Mouse (Mus musculus) embryo, embryonic 11 days (tissue): ENCODE results near the gene Traf3.

Experiments used
- DNase-seq: peaks from one replicate; pipeline ENCODE4 v3.0.0-alpha.2; 2015

Gene Traf3

DNA sequence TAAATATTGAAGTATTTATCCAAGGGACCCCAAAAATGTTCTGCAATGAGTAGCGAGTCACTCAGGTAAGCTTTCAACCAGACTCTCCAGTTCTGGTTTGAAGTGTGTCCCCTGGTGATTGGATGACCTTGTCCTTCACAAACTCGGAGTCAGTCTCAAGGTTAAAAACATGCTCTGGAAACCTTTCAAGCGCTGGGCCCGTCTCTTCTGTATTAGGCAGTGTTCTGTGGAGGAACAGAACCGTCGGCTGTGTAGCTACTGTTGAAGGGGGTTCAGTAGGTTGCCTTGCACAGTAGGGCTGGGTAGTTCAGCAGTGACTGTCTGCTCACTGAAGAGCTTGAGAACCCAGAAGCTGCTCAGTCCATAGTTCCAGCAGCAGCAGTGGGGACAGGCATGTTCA, 11.5 kb upstream of the Traf3 start:
- DNase-seq, result no peak

DNA sequence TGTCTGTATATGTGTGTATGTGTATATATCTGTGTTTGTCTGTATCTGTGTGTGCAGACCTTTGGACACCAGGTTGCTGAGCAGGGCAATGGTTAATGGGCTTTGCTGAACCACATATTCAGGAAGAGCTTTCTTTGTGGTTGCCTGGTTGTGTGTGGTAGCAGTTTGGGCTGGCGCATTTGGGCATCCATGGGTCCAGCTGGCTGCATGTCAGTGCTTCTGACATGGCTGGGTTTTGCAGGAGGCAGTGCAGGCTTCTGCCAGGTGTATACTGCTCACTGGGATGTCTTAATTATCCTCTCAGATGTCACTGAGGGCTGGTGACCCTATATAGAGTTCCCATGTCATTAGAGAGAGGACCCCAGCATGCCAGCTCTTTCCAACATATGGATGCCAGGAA, 10.4 kb upstream of the Traf3 start:
- DNase-seq, result no peak

DNA sequence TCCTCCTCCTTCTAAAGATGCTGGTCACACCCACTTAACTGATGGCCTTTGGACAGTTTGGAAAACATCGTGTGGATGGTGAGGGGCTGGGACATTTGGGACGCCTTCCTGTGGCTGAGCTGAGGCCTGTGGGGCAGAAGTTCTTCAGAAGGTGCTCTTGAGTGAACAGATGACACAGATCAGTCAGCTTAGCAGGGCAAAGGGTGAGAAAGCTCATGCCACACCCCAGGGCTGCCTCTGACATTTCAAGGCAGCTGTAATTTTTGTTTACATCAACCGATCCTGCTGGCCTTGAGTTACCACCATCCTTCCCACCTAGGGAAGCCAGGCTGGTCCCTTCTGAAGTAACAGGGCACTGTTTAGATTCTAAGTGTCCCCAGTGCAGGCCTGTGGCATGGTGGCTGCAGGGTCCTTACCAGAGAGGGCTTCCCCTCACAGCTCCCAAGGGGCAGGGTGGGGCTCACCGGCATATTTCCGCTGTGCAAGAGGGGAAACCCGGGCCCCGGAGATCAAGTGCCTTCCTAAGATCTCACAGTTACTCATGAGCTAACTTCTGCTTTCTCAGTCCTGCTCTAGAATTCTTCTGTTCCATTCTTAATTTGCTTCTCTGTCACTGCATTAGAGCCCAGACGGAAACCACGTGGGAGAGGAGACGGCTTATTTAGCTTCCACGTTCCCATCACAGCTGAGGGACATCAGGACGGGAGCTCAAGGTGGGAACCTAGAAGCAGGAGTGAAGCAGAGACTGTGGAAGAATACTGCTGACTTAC, 6.3 kb upstream of the Traf3 start:
- DNase-seq, result no peak

DNA sequence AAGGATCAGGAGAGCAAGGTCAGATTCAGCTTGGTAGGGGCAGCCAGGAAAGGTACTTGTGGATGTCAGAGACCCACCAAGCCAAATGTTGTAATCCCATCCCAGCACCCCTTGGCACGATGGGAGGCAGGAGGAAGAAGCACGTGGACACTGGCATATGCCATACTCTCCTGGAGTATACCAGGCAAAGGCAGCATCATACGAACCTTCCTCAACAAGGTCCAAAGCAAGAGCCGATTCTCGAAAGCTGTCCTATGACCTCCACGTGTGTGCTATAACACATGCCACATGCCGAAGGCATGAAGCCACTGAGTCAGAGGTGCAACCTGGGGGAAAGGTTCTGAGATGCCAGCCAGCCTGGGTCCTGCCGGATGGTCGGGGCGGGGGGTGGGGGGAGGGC, 5.3 kb upstream of the Traf3 start:
- DNase-seq, result no peak

DNA sequence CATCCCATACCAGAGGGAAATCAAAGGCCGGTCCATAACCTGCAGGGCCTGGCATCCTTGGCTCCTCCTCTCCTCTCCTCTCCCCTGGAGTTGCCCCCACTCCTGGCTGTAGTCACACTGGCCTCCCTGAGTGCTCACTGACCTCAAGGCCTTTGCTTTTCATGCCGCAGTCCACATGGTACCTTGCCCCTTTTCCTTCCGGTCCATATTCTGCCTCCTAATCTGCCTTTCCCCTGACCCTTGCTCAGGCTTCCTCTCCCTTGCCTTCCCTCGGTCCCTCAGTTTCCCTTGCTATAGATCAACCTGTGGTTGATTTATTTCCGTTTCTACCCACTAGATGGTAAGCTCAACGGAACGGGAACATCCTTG, 4.2 kb upstream of the Traf3 start:
- no peak for DNase-seq

DNA sequence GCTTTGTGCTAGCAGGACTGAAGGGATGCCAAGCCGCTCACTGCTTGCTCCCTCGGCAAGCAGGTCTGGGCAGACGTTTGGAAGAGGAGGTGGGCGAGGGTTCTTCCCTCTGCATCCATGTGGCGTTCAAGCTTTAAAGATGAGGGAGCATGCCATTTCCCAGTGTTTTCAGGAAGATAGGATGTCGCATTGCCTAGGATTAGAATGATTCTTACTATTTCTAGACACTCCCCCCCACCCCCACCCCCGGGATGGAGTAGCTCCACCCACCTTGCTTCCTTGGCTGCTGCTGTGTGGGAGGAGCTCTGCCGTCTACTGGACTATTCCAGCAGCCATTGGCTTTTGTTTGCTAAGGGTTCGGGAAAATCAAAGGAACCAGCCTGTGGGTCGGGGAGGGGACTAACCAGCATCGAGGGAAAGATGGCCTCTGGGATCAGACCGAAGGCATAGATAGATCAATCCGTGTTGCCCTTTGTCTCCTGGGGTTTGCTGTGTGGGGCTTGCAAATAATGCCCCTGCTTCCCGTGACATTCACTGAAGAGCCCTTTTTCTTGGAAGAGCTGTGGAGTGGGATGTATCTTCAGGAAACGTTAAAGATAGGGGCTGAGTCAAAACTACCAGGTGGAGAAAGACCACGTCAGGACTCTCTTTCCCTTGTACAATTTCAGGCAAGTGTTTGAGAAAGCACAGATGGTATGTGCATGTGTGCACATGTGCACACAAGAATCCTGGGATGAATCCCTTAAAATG, 3.7 kb upstream of the Traf3 start:
- DNase-seq, result peak; percentile 80

DNA sequence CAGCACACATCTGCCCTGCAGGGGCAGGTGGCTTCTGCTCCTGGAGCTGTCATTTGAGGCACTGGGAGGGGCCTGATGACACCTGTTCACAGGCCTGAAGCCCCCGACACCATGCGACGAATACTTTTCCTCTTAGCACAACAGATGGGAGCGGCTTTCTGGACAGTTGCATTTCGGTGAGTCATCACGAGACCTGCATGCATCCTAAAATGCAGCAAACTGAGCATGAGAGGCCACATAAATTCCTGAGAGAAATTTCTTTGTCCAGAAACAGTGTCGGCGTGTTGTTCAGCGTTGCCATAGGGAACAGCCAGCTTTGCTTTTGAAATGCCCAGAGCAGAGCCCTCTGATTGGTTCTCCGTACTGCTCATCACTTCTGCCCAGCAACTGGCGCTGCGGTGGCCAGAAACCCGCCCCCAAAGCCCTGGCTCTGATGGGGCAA, 1.8 kb upstream of the Traf3 start:
- peak; percentile 94 for DNase-seq

DNA sequence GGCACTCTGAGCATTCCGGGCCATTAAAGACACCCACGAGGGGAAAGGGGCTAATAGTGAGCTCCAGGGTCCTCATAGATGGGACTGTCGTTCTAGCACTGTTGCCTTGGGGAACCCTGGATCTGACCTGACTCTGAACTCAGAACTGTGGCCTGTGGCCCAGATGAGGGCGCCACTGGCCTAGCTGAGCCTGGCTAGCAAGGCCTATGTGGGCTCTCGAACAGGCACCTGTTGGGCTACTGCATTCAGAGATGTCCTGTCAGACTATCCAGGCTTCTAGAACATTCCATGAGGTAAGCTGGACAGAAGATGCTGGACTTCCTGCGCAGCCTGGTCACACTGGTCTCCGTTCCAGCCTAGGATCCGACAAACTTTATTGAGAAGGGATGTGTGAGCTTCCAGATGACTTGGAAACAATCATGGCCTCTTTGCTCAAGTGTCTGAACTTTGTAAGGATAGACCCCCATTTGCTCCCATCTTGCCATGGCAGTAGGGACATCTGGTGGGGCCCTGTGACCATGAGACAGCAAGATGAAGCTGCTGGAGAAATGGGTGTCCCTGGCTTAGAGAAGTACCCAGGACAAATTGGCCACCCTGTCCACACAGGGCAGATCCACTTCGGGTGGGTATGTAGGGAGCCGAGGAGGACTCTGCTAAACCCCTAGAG, 891 bp upstream of the Traf3 start:
- DNase-seq, result peak; percentile 69

DNA sequence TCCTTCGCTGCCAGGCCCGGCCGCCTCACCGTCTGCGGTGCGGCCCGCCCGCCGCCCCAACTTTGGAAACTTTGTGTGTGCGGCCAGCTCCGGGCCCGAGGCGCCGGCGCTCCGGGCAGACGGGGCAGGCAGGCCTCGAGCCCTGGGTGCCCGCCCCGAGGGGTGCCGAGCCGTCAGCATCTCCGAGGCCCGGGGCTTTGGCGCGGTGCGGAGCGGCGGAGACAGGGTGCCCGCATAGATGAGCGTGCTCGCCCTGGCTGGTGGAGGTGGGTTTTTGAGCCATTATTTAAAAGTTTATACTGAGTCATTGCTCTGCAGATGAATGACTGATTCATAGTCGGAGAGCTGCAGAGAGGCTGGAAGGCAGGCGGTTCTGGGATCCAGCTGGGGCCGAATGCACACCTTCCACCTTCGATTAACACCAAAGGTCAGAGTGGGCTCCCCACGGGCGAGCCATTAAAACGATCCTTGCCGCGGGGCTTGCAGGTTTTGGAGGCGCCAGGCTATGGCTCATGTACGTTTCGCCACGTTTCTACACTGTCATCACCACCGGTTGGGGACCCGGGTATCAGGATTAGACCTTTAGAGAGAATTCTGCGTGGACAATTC, 615 bp downstream of the Traf3 start:
- peak; percentile 48 for DNase-seq

DNA sequence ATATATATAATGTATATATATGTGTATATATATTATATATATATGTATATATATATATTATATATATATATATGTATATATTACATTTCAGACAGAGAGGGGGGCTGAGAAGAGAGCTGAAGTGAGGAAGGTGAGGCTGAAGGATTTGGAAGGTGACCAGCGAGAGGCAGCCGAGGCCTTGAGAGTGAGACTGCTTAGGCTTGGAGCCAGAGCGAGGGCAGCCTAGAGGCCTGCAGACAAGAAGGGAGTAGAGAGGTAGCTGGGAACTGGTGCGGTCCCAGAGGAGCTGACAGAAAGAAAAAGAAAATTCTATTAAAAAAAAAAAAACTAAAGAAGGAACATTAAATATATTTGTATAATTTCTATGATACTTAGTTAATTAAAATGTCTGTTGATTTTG, 2.7 kb downstream of the Traf3 start:
- DNase-seq, result no peak

DNA sequence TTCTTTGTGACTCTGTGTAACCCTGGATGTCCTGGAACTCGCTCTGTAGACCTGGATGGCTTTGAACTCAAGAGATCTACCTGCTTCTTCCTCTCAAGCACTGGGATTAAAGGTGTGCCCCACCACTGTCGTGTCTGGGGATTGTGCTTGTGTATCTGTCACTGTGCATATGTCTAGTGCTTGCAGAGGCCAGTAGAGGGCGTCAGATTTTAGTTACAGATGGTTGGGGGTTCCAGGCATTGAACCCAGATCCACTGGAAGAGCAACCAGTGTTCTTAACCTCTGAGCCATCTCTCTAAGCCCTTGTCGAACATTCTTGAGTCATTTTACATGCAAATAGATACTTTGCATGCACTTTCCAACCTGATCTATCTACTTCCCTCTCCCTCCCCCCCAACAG, 12.6 kb downstream of the Traf3 start:
- DNase-seq, result no peak

DNA sequence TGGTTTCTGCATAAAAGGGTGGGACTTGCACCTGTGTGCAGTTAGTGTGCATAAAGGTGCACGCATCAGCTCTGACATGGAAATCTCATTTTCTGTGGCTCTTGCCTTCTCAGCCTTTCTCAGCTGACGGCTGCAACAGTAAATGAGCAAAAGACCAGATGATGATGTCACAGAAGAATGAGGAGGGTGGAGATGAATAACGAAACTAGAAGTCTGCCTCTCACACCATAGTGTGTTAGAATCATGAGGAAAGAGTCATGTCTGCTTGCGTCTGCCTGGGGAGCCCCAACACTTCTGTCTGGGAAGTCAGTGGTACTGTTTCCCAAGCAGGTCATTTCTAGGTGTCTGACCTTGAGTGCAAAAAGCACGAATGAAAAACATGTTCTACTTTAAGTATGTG, 15.7 kb downstream of the Traf3 start:
- DNase-seq, result no peak

DNA sequence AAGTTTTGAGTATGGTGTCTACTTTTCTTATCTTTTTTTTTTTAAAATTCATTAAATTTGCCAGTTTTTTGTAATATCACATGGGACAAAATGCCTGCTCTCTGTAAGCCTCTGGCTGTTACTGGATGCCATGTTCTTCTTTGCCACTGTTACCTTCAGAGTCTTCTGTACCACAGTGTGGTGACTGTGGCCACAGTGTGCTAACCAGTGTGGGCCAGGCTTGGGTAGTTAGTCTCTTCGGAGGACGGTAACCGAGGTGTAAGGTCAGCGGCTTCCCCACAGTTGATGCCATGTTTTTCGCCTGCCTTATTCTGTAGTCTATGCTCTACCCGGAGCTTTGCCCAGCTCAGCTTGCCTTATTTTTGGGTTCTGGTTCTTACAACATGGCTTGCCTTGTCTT, 16.2 kb downstream of the Traf3 start:
- no peak for DNase-seq

DNA sequence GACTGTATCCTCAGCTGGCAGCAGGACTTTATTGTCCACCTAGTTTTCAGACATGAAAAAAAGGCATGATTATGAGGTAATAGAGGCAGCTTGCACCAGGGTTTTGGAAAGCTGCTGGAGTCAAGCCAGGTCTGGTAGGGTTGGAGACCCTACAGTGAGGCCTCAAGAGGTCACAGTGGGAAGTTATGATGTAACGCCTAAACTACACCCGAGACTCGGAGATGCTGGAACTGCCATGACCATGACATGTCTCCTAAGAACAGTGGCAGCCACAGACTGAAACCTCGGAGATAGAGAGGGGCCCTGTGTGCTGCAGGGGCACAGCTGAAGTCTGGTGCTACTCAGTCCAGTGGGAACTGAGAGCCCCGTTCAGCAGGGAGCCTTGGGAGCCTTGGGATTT, 18.3 kb downstream of the Traf3 start, which contains the start of gene 4930595D18Rik:
TSS of gene 4930595D18Rik (minus strand) at position 16 of the 400 bp plus-strand sequence.
- no peak for DNase-seq

DNA sequence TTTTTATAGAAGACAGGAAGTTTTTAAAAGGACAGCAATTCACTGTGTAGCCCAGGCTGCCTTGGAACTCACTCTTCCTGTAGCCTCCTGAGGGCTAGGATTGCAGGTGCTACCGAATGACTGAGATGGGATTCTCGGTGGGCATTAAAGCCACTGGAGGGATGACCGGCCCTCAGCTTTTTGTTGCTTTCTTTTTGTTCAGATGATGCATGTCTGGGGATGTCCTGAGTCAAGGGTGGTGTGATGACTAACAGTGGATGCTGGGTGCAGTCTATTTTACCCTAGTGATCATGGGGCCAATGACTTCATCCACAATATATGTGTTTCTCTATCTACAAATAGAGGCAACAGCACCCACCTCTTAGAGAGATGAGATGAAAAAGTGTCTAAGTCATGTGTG, 20.8 kb downstream of the Traf3 start:
- DNase-seq, result no peak

DNA sequence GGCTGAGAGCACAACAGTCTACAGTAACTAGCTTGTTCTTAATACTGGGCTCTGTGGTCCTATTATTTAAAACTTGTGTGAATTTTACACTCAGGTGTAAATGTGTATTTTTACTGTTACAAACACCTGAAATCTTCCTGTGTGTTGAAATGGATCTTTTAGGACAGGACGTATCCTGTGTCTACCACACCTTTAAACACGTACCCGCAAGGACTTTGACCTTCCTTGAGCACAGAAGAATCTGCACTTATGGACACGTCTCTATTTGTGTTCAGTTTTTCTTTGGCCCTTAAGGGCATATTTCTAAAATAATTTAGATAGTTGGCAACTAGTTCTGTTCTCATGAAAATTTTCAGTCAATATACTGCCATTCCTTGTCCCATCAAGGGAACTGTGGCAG, 22.1 kb downstream of the Traf3 start:
- no peak for DNase-seq

DNA sequence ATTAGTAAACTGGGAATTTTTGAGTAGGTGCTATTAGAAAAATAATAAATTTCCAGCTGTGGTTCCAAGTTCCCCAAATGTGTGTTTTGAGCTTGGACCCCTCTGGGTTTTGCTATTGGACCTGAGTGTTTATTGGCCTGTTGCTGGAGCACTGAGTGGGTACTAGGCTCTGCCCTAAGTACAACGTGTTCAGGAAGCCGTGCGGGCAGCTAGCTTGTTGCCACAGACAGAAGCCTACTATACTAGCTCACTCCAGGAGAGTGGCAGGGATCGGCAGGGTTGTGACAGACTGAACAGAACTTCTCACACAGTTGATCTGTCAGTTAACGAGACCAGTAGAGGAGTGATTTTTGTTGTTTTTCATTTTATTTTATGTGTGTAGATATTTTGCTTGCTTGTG, 24.2 kb downstream of the Traf3 start:
- no peak for DNase-seq

DNA sequence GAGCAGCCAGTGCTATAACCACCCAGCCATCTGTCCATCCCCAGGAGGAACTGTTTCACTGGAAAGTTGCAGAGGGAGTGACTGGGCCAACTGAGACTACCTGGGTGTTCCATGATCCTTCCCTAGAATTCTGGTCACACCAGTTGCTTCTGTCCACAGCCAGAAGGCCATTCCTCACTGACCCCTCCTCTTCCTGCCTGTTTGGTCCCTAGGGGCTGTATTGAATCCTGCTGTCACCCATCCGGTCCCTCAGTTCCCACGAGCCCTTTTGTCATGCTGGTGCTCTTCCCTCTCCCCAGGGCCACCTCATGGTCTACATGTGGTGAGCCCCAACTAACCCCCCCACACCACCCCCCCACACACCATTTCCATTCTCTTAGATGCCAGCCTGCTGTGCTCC, 24.7 kb downstream of the Traf3 start:
- no peak for DNase-seq

DNA sequence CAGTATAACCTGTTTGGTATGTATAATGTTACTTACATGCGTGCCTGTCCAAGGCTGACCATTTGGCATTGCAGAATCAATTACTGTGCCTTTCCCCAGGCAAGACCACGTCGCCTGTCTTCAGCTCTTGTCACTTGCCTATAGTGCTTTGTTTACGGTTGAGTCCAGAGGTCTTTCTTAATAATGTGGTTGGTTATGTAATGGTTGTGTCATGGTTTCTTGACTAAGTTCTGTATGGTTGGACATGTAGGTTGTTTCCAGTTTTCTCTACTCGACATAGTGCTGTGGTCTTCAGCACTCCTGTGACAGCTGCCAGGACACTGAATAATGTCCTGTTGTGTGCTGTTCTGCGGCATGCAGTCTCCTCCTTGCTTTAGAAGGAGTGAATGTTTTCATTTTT, 26.6 kb downstream of the Traf3 start:
- DNase-seq, result no peak

DNA sequence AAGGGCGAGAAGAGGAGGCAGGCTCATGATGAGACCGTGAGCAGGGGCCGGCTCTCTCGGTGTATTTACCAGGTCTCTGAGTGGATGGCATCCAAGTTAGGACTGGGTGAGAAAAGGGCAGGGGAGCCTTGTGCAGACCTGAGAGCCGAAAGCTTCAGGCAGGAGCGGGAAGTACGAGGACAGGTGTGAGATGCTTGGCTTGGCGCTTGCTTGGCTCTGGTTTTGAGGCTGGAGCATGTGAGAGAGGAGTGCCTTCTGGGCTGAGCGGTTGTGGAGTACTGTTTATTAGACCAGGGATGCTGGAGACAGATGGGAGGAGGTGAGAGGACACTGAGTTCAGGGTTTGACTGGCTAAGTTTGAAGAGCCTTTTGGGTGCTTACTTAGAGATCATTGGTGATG, 27.2 kb downstream of the Traf3 start:
- no peak for DNase-seq

DNA sequence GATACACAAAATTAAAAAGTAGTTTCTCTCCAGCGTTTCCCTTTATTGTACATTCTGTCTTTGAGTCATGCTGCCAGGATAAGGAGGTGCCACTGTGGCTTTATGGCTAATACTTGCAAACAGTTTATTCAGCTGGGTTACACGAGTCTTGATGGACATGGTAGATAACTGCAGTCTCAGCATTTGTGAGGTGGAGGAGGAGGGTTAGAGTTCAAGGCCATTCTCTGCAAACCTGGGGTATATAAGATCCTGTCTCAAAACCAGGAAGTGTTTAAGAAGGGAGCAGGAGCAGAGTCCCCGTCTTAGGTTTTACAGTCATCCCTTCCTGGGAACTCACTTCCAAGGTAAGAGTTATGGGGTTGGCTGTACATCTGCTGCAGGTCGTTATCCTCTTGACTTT, 30.4 kb downstream of the Traf3 start:
- no peak for DNase-seq

DNA sequence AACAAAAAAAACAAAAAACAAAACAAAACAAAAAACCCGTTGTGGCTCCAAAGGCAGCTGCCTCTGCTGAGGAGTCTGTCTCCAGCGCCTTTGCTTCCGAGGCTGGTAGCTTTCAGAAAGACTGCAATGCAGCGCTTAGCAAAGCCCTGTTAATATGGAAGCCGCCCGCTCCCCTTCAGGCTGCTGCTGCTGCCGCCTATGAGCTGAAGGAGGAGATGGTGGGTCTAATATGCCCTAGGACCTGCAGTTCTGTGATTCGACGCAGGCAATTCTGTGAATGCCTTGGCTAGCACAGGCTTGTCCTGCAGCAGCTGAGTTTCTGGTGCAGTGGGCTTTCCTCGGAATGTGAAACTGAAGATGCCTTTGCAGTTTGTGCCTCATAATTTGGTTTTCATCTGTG, 36.9 kb downstream of the Traf3 start:
- peak; percentile 28 for DNase-seq

DNA sequence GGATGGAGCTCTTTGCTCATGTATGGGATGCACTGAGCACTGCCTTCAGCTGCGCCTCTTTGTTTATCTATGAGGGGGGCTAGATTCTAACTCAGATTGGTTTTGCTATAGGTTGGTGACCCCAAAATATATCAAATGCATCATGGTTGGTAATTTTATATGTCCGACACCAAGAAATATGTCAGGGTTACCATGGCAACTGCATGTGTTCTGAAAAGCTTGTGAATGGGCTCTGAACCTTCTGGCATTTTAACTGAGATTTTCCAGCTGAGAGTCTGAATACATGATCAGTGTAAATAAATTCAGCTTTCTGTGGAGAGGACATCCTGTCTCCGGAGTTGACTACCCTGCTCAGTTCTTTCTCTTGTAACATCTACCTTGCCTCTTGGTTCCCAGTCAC, 37.8 kb downstream of the Traf3 start:
- peak; percentile 12 for DNase-seq

DNA sequence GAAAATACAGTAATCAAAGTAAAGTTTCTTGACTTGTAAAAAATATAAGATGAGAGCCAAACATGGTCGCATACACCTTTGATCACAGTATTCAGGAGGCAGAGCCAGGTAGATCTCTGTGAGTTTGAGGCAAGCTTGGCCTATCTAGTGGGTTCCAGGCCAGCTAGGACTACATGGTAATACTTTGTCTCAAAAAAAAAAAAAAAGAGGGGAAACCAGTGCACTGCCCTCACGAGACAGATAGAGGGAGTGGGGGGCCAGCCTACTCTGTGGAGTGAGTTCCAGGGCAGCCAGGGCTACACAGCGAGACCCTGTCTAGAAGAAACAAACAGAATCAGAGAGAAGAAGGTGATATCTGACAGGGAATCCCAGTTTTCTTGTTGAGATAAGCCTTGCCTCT, 41.5 kb downstream of the Traf3 start:
- no peak for DNase-seq
